Mouse (Mus musculus): ENCODE data around the gene Aox3. TPM values are rescaled to one million over a fixed set of nuclear protein-coding genes. Genes with fewer than 3 reads are reported as not detected.

Aox3 gene
- total and polyA plus RNA-seq, 3 experiments: 0.33 TPM; not detected in 2

GRCm38 (mm10) chr1:58107066-58107465 lies 5.9 kb upstream of the Aox3 start:
- H3K4me1 ChIP-seq (ENCODE audit: insufficient read depth, low read depth, low read length): no peaks in the 10 kb centered on the region
- TF ChIP-seq GATA1 (IDR thresholded peaks at IDR 0.05; ENCODE audit: borderline replicate concordance, low read length): no peak
- TF ChIP-seq CTCF (IDR thresholded peaks at IDR 0.05; ENCODE audit: low read depth, low read length): no peak
- TF ChIP-seq GATA2 (IDR thresholded peaks at IDR 0.05; ENCODE audit: borderline replicate concordance, low read depth, low read length): no peak
- no peak for TF ChIP-seq POLR2AphosphoS5 (IDR thresholded peaks at IDR 0.05; ENCODE audit: insufficient replicate concordance, low read depth, low read length)
- TF ChIP-seq TAL1 (conservative IDR thresholded peaks at IDR 0.05; ENCODE audit: low read depth, low read length): no peak
- DNase-seq (ENCODE audit: low spot score) (no peak), ATAC-seq (ENCODE audit: extremely low read depth, insufficient number of reproducible peaks, low FRiP score, poor library complexity, severe bottlenecking) (no peak)
- no peak overlapping the region for H3K4me3 ChIP-seq (ENCODE audit: low read depth, low read length)
- no peaks in the 10 kb centered on the region for H3K27me3 ChIP-seq (ENCODE audit: insufficient read depth, low read length)
- H3K9me3 ChIP-seq (replicated peaks): no peaks in the 10 kb centered on the region
- H3K36me3 ChIP-seq (replicated peaks): no peaks in the 10 kb centered on the region

- DNase-seq (ENCODE audit: low spot score) (no peak), ATAC-seq (ENCODE audit: extremely low read depth, insufficient number of reproducible peaks, low FRiP score, poor library complexity, severe bottlenecking) (no peak)
- Histone ChIP-seq H3K27me3 (ENCODE audit: insufficient read depth, low read length) (no peaks in the 10 kb centered on the region; the same call in 1 of the 2 replicates), H3K36me3 (replicated peaks) (no peaks in the 10 kb centered on the region), H3K4me3 (ENCODE audit: low read depth, low read length) (no peak overlapping the region), H3K9me3 (replicated peaks) (no peaks in the 10 kb centered on the region), H3K4me1 (ENCODE audit: insufficient read depth, low read depth, low read length) (no peaks in the 10 kb centered on the region)
- TF ChIP-seq TAL1 (conservative IDR thresholded peaks at IDR 0.05; ENCODE audit: low read depth, low read length): no peak
- TF ChIP-seq GATA2 (IDR thresholded peaks at IDR 0.05; ENCODE audit: borderline replicate concordance, low read depth, low read length): no peak
- TF ChIP-seq POLR2AphosphoS5 (IDR thresholded peaks at IDR 0.05; ENCODE audit: insufficient replicate concordance, low read depth, low read length): no peak
- TF ChIP-seq GATA1 (IDR thresholded peaks at IDR 0.05; ENCODE audit: borderline replicate concordance, low read length): no peak
- no peak for TF ChIP-seq CTCF (IDR thresholded peaks at IDR 0.05; ENCODE audit: low read depth, low read length)
Observed at GRCm38 (mm10) chr1:58110241-58110640, 2.7 kb upstream of the Aox3 start.

- Histone ChIP-seq H3K4me3 (ENCODE audit: low read depth, low read length) (no peak overlapping the region), H3K9me3 (replicated peaks) (no peaks in the 10 kb centered on the region), H3K27me3 (ENCODE audit: insufficient read depth, low read length) (no peaks in the 10 kb centered on the region; the same call in 1 of the 2 replicates), H3K36me3 (replicated peaks) (no peaks in the 10 kb centered on the region), H3K4me1 (ENCODE audit: insufficient read depth, low read depth, low read length) (no peaks in the 10 kb centered on the region)
- TF ChIP-seq TAL1 (conservative IDR thresholded peaks at IDR 0.05; ENCODE audit: low read depth, low read length) (no peak), POLR2AphosphoS5 (IDR thresholded peaks at IDR 0.05; ENCODE audit: insufficient replicate concordance, low read depth, low read length) (no peak), GATA1 (IDR thresholded peaks at IDR 0.05; ENCODE audit: borderline replicate concordance, low read length) (no peak), GATA2 (IDR thresholded peaks at IDR 0.05; ENCODE audit: borderline replicate concordance, low read depth, low read length) (no peak)
- ATAC-seq (ENCODE audit: extremely low read depth, insufficient number of reproducible peaks, low FRiP score, poor library complexity, severe bottlenecking): no peak
- DNase-seq (ENCODE audit: low spot score): no peak
Observed at GRCm38 (mm10) chr1:58111315-58111714, 1.6 kb upstream of the Aox3 start.

GRCm38 (mm10) chr1:58113441-58113840 lies 511 bp downstream of the Aox3 start:
- TF ChIP-seq GATA1 (IDR thresholded peaks at IDR 0.05; ENCODE audit: borderline replicate concordance, low read length): no peak
- TF ChIP-seq CTCF (IDR thresholded peaks at IDR 0.05; ENCODE audit: low read depth, low read length): no peak
- no peak for TF ChIP-seq TAL1 (conservative IDR thresholded peaks at IDR 0.05; ENCODE audit: low read depth, low read length)
- no peak for TF ChIP-seq POLR2AphosphoS5 (IDR thresholded peaks at IDR 0.05; ENCODE audit: insufficient replicate concordance, low read depth, low read length)
- TF ChIP-seq GATA2 (IDR thresholded peaks at IDR 0.05; ENCODE audit: borderline replicate concordance, low read depth, low read length): no peak
- H3K27me3 ChIP-seq (ENCODE audit: insufficient read depth, low read length): no peaks in the 10 kb centered on the region; the same call in 1 of the 2 replicates
- no peaks in the 10 kb centered on the region for H3K9me3 ChIP-seq (replicated peaks)
- H3K36me3 ChIP-seq (replicated peaks): no peaks in the 10 kb centered on the region
- DNase-seq (ENCODE audit: low spot score) (no peak), ATAC-seq (ENCODE audit: extremely low read depth, insufficient number of reproducible peaks, low FRiP score, poor library complexity, severe bottlenecking) (no peak)
- H3K4me3 ChIP-seq (ENCODE audit: low read depth, low read length): no peak overlapping the region
- no peaks in the 10 kb centered on the region for H3K4me1 ChIP-seq (ENCODE audit: insufficient read depth, low read depth, low read length)

- TF ChIP-seq POLR2AphosphoS5 (IDR thresholded peaks at IDR 0.05; ENCODE audit: insufficient replicate concordance, low read depth, low read length) (no peak), GATA1 (IDR thresholded peaks at IDR 0.05; ENCODE audit: borderline replicate concordance, low read length) (no peak), CTCF (IDR thresholded peaks at IDR 0.05; ENCODE audit: low read depth, low read length) (no peak), GATA2 (IDR thresholded peaks at IDR 0.05; ENCODE audit: borderline replicate concordance, low read depth, low read length) (no peak), TAL1 (conservative IDR thresholded peaks at IDR 0.05; ENCODE audit: low read depth, low read length) (no peak)
- no peaks in the 10 kb centered on the region for H3K4me1 ChIP-seq (ENCODE audit: insufficient read depth, low read depth, low read length)
- H3K27me3 ChIP-seq (ENCODE audit: insufficient read depth, low read length): no peaks in the 10 kb centered on the region; the same call in 1 of the 2 replicates
- DNase-seq (ENCODE audit: low spot score) (no peak), ATAC-seq (ENCODE audit: extremely low read depth, insufficient number of reproducible peaks, low FRiP score, poor library complexity, severe bottlenecking) (no peak)
- H3K4me3 ChIP-seq (ENCODE audit: low read depth, low read length): no peak overlapping the region
- H3K36me3 ChIP-seq (replicated peaks): no peaks in the 10 kb centered on the region
- no peaks in the 10 kb centered on the region for H3K9me3 ChIP-seq (replicated peaks)
Observed at GRCm38 (mm10) chr1:58114021-58114560, 1.2 kb downstream of the Aox3 start.

- no peak for ATAC-seq (ENCODE audit: extremely low read depth, insufficient number of reproducible peaks, low FRiP score, poor library complexity, severe bottlenecking)
- H3K27me3 ChIP-seq (ENCODE audit: insufficient read depth, low read length): no peaks in the 10 kb centered on the region; the same call in 1 of the 2 replicates
- no peaks in the 10 kb centered on the region for H3K9me3 ChIP-seq (replicated peaks)
- TF ChIP-seq POLR2AphosphoS5 (IDR thresholded peaks at IDR 0.05; ENCODE audit: insufficient replicate concordance, low read depth, low read length) (no peak), GATA1 (IDR thresholded peaks at IDR 0.05; ENCODE audit: borderline replicate concordance, low read length) (no peak), CTCF (IDR thresholded peaks at IDR 0.05; ENCODE audit: low read depth, low read length) (no peak), GATA2 (IDR thresholded peaks at IDR 0.05; ENCODE audit: borderline replicate concordance, low read depth, low read length) (no peak), TAL1 (conservative IDR thresholded peaks at IDR 0.05; ENCODE audit: low read depth, low read length) (no peak)
- H3K4me1 ChIP-seq (ENCODE audit: insufficient read depth, low read depth, low read length): no peaks in the 10 kb centered on the region
- no peaks in the 10 kb centered on the region for H3K36me3 ChIP-seq (replicated peaks)
- H3K4me3 ChIP-seq (ENCODE audit: low read depth, low read length): no peak overlapping the region
- DNase-seq (ENCODE audit: low spot score): no peak
Observed at GRCm38 (mm10) chr1:58114666-58115375, 1.9 kb downstream of the Aox3 start.

All from G1E (cell line).